Mouse (Mus musculus) R1 (cell line): Measurements from ENCODE around the gene Stx6.

Source experiments
- DNase-seq: peaks from one replicate; pipeline ENCODE4 v3.0.0-alpha.2; 2018; ENCODE audit warnings: low read depth, low spot score

Gene Stx6

GRCm38 (mm10) chr1:155233378-155233777, 74.9 kb downstream of the Stx6 start:
- DNase-seq, result no peak

GRCm38 (mm10) chr1:155233931-155234607, 75.6 kb downstream of the Stx6 start:
- DNase-seq, result no peak

- DNase-seq, result no peak
Measured at GRCm38 (mm10) chr1:155235641-155236040, 77.1 kb downstream of the Stx6 start.

- peak; percentile 37 for DNase-seq
Measured at GRCm38 (mm10) chr1:155236306-155237024, 78.0 kb downstream of the Stx6 start.

GRCm38 (mm10) chr1:155237390-155237789, 78.9 kb downstream of the Stx6 start:
- DNase-seq, result no peak

- no peak for DNase-seq
Measured at GRCm38 (mm10) chr1:155238126-155238525, 79.6 kb downstream of the Stx6 start.

GRCm38 (mm10) chr1:155239169-155239568, 80.7 kb downstream of the Stx6 start:
- DNase-seq, result no peak

- DNase-seq, result no peak
Measured at GRCm38 (mm10) chr1:155239962-155240717, 81.6 kb downstream of the Stx6 start.

GRCm38 (mm10) chr1:155241701-155242487, 83.4 kb downstream of the Stx6 start:
- no peak for DNase-seq

- DNase-seq, result no peak
Measured at GRCm38 (mm10) chr1:155242488-155242745, 83.9 kb downstream of the Stx6 start.

- peak; percentile 49 for DNase-seq
Measured at GRCm38 (mm10) chr1:155243797-155244770, 85.6 kb downstream of the Stx6 start, which contains the start of gene BC034090. Gene BC034090 (minus strand): TSS chr1:155244444.

GRCm38 (mm10) chr1:155244771-155245211, 86.3 kb downstream of the Stx6 start:
- peak; percentile 43 for DNase-seq

GRCm38 (mm10) chr1:155245516-155245915, 87.0 kb downstream of the Stx6 start:
- DNase-seq, result peak; percentile 34

GRCm38 (mm10) chr1:155247441-155247840, 88.9 kb downstream of the Stx6 start:
- peak; percentile 19 for DNase-seq

GRCm38 (mm10) chr1:155248041-155248440, 89.5 kb downstream of the Stx6 start:
- DNase-seq, result peak; percentile 60

- no peak for DNase-seq
Measured at GRCm38 (mm10) chr1:155249896-155250295, 91.4 kb downstream of the Stx6 start.

- DNase-seq, result peak; percentile 69
Measured at GRCm38 (mm10) chr1:155250531-155251135, 92.1 kb downstream of the Stx6 start.

- no peak for DNase-seq
Measured at GRCm38 (mm10) chr1:155251596-155251995, 93.1 kb downstream of the Stx6 start.

- no peak for DNase-seq
Measured at GRCm38 (mm10) chr1:155252631-155253121, 94.2 kb downstream of the Stx6 start.

- DNase-seq, result no peak
Measured at GRCm38 (mm10) chr1:155253126-155253525, 94.6 kb downstream of the Stx6 start.
